14 mouse cellular contexts compared by ENCODE assay signal in the genomic region with DNA sequence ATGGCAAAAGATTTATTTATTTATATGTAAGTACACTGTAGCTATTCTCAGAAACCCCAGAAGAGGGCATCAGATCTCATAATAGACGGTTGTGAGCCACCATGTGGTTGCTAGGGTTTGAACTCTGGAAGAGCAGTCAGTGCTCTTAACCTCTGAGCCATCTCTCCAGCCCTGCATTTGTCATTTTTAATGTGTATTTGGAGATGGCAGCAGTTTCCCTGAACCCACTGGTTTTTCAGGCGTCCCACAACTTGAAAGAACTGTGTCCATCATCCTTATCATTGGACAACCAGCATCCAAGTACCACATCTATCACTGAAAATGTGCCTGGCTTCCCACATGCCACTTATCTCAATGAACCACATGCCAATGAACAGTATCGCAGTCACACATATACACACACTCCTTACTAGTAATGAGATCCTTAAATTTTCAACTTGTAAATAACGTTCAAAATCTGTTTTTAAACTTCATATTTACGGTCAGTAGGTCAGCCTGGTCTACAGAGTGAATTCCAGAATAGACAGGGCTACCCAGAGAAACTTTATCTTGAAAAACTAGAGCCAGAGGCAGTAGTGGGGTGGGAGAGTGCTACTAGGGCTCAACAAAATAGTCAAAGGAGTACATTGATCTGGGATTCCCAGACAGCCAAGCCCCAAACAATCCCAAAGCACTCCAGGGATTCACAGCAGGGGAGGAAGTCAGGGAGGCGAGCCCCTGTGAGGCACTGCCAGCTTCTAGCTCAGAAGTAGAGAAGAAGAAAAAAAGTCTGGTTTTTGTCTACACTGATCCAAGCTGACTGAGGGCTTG. TPM values are rescaled to one million over a fixed set of nuclear protein-coding genes. Genes with fewer than 3 reads are reported as not detected.
A peak's percentile ranks its signal among the peaks of the same experiment; 100 is the strongest.
DNase-seq lines count a peak whose midpoint lies in the region; ATAC-seq and TF ChIP-seq lines count a peak whose summit lies in the region.
"Had no signal": no experiment of that assay in that cellular context is flagged by ENCODE, and none has a peak within 500 bp of the region (broad histone marks: within the 10 kb centered on the region; RNA-seq: fewer than 3 reads in every experiment).

No protein-coding gene starts in this region.

- H3K4me3 ChIP-seq in midbrain, postnatal 0 days (ENCODE audit: low read depth, low read length) = no peak overlapping the region
- no peak overlapping the region for H3K4me3 ChIP-seq in midbrain, embryonic 15.5 days
- no peak overlapping the region for H3K4me3 ChIP-seq in intestine, postnatal 0 days (ENCODE audit: low read depth, low read length)
- H3K4me3 ChIP-seq in stomach, embryonic 14.5 days (ENCODE audit: low read depth, low read length) = no peak overlapping the region
- H3K4me3 ChIP-seq: forebrain, embryonic 10.5 days; hindbrain, embryonic 13.5 days had no signal

- no peaks in the 10 kb centered on the region for H3K36me3 ChIP-seq in midbrain, postnatal 0 days (ENCODE audit: insufficient read depth, low read length)
- no peaks in the 10 kb centered on the region for H3K36me3 ChIP-seq in midbrain, embryonic 15.5 days (replicated peaks)
- H3K36me3 ChIP-seq in intestine, postnatal 0 days (ENCODE audit: control insufficient read depth, insufficient read depth) = no peaks in the 10 kb centered on the region
- no peaks in the 10 kb centered on the region for H3K36me3 ChIP-seq in stomach, embryonic 14.5 days (ENCODE audit: control insufficient read depth, insufficient read depth, low read length)
- H3K36me3 ChIP-seq: forebrain, embryonic 10.5 days; hindbrain, embryonic 13.5 days had no signal

- H3K4me2 ChIP-seq in midbrain, postnatal 0 days (ENCODE audit: low read depth, low read length, poor library complexity, severe bottlenecking) = no peak overlapping the region
- no peak overlapping the region for H3K4me2 ChIP-seq in midbrain, embryonic 15.5 days
- no peak overlapping the region for H3K4me2 ChIP-seq in intestine, postnatal 0 days (replicated peaks; ENCODE audit: low read depth)
- H3K4me2 ChIP-seq in stomach, embryonic 14.5 days (replicated peaks; ENCODE audit: low read depth, low read length) = no peak overlapping the region
- H3K4me2 ChIP-seq: hindbrain, embryonic 13.5 days had no signal

- no peak for ATAC-seq in CD4-positive, CD25-positive, alpha-beta regulatory T cell, adult 4 months
- ATAC-seq in midbrain, postnatal 0 days (ENCODE audit: low FRiP score) = no peak
- ATAC-seq in midbrain, embryonic 15.5 days (replicated peaks) = no peak
- no peak for ATAC-seq in intestine, postnatal 0 days
- ATAC-seq in stomach, embryonic 14.5 days (ENCODE audit: insufficient number of reproducible peaks, insufficient read depth, low FRiP score, low read depth) = peak; percentile 53; the same call in 1 of the 2 replicates
- ATAC-seq in activated CD4-positive, CD25-positive, alpha-beta regulatory T cell, adult 4 months = no peak

- no peaks in the 10 kb centered on the region for H3K9me3 ChIP-seq in midbrain, postnatal 0 days (ENCODE audit: low read length)
- H3K9me3 ChIP-seq in midbrain, embryonic 15.5 days = no peaks in the 10 kb centered on the region
- no peaks in the 10 kb centered on the region for H3K9me3 ChIP-seq in intestine, postnatal 0 days (ENCODE audit: control insufficient read depth)
- no peaks in the 10 kb centered on the region for H3K9me3 ChIP-seq in stomach, embryonic 14.5 days (ENCODE audit: control insufficient read depth, low read depth, low read length)
- H3K9me3 ChIP-seq: forebrain, embryonic 10.5 days; hindbrain, embryonic 13.5 days had no signal

- 67% methylated on average over 6 of the region's 6 CpGs for WGBS in midbrain, postnatal 0 days
- 70% methylated on average over 6 of the region's 6 CpGs for WGBS in midbrain, embryonic 15.5 days
- WGBS in intestine, postnatal 0 days = 78% methylated on average over 6 of the region's 6 CpGs
- 66% methylated on average over 6 of the region's 6 CpGs for WGBS in stomach, embryonic 14.5 days

- TF ChIP-seq CTCF in midbrain, postnatal 0 days (IDR thresholded peaks at IDR 0.05) = peak; percentile 20; the same call in 1 of the 2 replicates
- peak; percentile 40 for TF ChIP-seq CTCF in intestine, postnatal 0 days (IDR thresholded peaks at IDR 0.05; ENCODE audit: low read depth)

- DNase-seq in CD4-positive, CD25-positive, alpha-beta regulatory T cell, adult 2 months (ENCODE audit: low read depth, low spot score) = peak; percentile 53
- DNase-seq in midbrain, postnatal 0 days (ENCODE audit: low spot score) = no peak
- DNase-seq in kidney, postnatal 36 days = no peak
- DNase-seq: adrenal gland, adult 8-10 months; cerebellum, postnatal 14 days; lung, postnatal 4 days; right cerebral cortex, postnatal 4 days had no signal

- no peaks in the 10 kb centered on the region for H3K27me3 ChIP-seq in midbrain, postnatal 0 days (ENCODE audit: insufficient read depth, low read length)
- no peaks in the 10 kb centered on the region for H3K27me3 ChIP-seq in midbrain, embryonic 15.5 days (replicated peaks)
- H3K27me3 ChIP-seq in intestine, postnatal 0 days (replicated peaks; ENCODE audit: control insufficient read depth, insufficient read depth, low read length) = no peaks in the 10 kb centered on the region
- no peaks in the 10 kb centered on the region for H3K27me3 ChIP-seq in stomach, embryonic 14.5 days (ENCODE audit: control insufficient read depth, insufficient read depth, low read length)
- H3K27me3 ChIP-seq: hindbrain, embryonic 13.5 days had no signal

- H3K9ac ChIP-seq in midbrain, postnatal 0 days (replicated peaks; ENCODE audit: low read length, poor library complexity, severe bottlenecking) = no peak overlapping the region
- H3K9ac ChIP-seq in midbrain, embryonic 15.5 days = no peak overlapping the region
- H3K9ac ChIP-seq in intestine, postnatal 0 days (ENCODE audit: low read depth, low read length) = no peak overlapping the region
- H3K9ac ChIP-seq in stomach, embryonic 14.5 days (replicated peaks; ENCODE audit: low read depth, low read length) = no peak overlapping the region
- H3K9ac ChIP-seq: hindbrain, embryonic 13.5 days had no signal

- H3K27ac ChIP-seq in midbrain, postnatal 0 days (ENCODE audit: low read depth, low read length) = no peak overlapping the region
- no peak overlapping the region for H3K27ac ChIP-seq in midbrain, embryonic 15.5 days
- no peak overlapping the region for H3K27ac ChIP-seq in intestine, postnatal 0 days (ENCODE audit: low read depth, low read length)
- H3K27ac ChIP-seq in stomach, embryonic 14.5 days (ENCODE audit: low read length) = no peak overlapping the region
- H3K27ac ChIP-seq: forebrain, embryonic 10.5 days; hindbrain, embryonic 13.5 days had no signal

- H3K4me1 ChIP-seq in midbrain, postnatal 0 days (ENCODE audit: insufficient read depth, low read length) = no peaks in the 10 kb centered on the region
- H3K4me1 ChIP-seq in midbrain, embryonic 15.5 days = no peaks in the 10 kb centered on the region
- no peaks in the 10 kb centered on the region for H3K4me1 ChIP-seq in intestine, postnatal 0 days (replicated peaks; ENCODE audit: control insufficient read depth, insufficient read depth, low read length)
- H3K4me1 ChIP-seq in stomach, embryonic 14.5 days (ENCODE audit: control insufficient read depth, insufficient read depth, low read length) = no peaks in the 10 kb centered on the region

RNA-seq across cellular contexts. Expression of a gene that starts 17.7 kb away (rescaled TPM):
- polyA plus RNA-seq in CD4-positive, CD25-positive, alpha-beta regulatory T cell, adult 4 months (2017; shearing (Covaris generic)) = 10 to 100 TPM; 11.1 to 15.7 TPM
- total RNA-seq in midbrain, postnatal 0 days (2014; rRNA removed) = 34.2 and 35.3 TPM in 2 replicates
- 12.6 and 13.9 TPM in 2 replicates for polyA plus RNA-seq in midbrain, postnatal 0 days (2015; fragmentation: Nextera tagmentation; extraction: Ambion mirVana)
- polyA plus RNA-seq in midbrain, embryonic 15.5 days (2015; fragmentation: Nextera tagmentation; extraction: Ambion mirVana) = 24.5 and 28.8 TPM in 2 replicates
- 4.2 and 5.0 TPM in 2 replicates for polyA plus RNA-seq in intestine, postnatal 0 days (2015; fragmentation: Nextera tagmentation; extraction: Ambion mirVana)
- polyA plus RNA-seq in stomach, embryonic 14.5 days (2014; fragmentation: Nextera tagmentation; extraction: Ambion mirVana) = 12.0 and 12.4 TPM in 2 replicates
- 10 to 100 TPM; 10.6 to 18.5 TPM for polyA plus RNA-seq in activated CD4-positive, CD25-positive, alpha-beta regulatory T cell, adult 4 months (2017; shearing (Covaris generic))
